Mouse (Mus musculus) E14TG2a.4 (cell line): ENCODE data around the gene Hnrnpdl.

Experiments
- H3K27me3 ChIP-seq: 2 replicates; pipeline ENCODE4 v1.6.1; 2014; ENCODE audit warnings: low read length, control low read depth; ENCODE audit not compliant: insufficient read depth
- H3K36me3 ChIP-seq: 2 replicates; pipeline ENCODE4 v1.6.1; 2014; ENCODE audit warnings: low read length, control low read depth; ENCODE audit not compliant: insufficient read depth
- H3K4me1 ChIP-seq: replicated peaks from 2 replicates; pipeline ENCODE4 v1.6.1; 2014; ENCODE audit warnings: low read depth, low read length, control low read depth
- H3K4me3 ChIP-seq: replicated peaks from 2 replicates; pipeline ENCODE4 v1.5.1; 2014; ENCODE audit warnings: mild to moderate bottlenecking, low read length
- H3K9me3 ChIP-seq: 2 replicates; pipeline ENCODE4 v1.6.1; 2014; ENCODE audit warnings: low read length, control low read depth
- CTCF ChIP-seq: conservative IDR thresholded peaks from 2 replicates; pipeline ENCODE4 v1.5.1; 2014; ENCODE audit warnings: low read length
- NANOG ChIP-seq: IDR thresholded peaks from 2 replicates; pipeline ENCODE4 v1.6.1; 2014; ENCODE audit warnings: borderline replicate concordance, low read length, mixed read lengths
- POU5F1 ChIP-seq: IDR thresholded peaks from 2 replicates; pipeline ENCODE4 v1.6.1; 2014; ENCODE audit warnings: low read length, borderline replicate concordance

Gene Hnrnpdl

DNA sequence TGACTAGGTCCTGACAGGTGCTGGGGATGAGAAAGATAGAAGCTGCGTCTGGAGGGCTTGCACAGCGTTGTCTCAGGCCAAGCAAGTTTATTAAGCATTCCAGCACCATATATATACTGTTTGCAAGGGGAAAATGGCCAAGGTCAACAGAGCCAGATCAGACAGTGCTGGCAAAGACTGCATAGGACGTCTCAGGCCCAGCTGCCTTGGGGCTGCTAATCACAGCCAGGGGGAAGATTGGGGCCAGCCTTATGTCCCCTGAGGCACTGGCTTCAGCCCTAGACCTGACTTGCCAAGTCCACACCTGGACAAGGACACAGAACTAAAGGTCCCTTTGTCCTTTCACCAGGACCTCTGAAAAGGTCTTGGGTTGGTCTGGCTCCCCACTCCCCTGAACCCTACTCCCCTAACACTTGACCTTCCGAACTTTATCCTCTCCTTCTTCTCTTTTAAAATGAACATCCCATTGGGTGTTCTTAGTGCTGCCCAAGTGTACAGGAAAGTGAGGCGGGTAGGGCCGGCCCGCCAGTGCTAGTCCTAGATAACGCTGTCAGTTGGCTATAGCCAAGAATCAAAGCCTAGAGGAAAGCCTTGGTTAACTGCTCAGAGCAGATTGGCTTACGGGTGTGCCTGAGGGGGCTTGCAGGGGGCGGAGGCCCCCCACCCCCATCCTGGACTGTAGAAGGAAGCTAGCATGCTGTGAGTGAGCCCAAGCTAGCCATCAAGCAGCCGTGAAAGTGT is 15.5 kb upstream of the Hnrnpdl start:
- Histone ChIP-seq H3K4me3 (0 out of 2 replicates have a peak overlapping the region, but pooled peaks have one; percentile 10), H3K27me3 (no peaks in the 10 kb centered on the region), H3K4me1 (peaks cover 78% of the 10 kb centered on the region), H3K9me3 (no peaks in the 10 kb centered on the region), H3K36me3 (peaks cover 64% of the 10 kb centered on the region)
- TF ChIP-seq NANOG: no peak
- no peak for TF ChIP-seq CTCF
- TF ChIP-seq POU5F1: no peak

DNA sequence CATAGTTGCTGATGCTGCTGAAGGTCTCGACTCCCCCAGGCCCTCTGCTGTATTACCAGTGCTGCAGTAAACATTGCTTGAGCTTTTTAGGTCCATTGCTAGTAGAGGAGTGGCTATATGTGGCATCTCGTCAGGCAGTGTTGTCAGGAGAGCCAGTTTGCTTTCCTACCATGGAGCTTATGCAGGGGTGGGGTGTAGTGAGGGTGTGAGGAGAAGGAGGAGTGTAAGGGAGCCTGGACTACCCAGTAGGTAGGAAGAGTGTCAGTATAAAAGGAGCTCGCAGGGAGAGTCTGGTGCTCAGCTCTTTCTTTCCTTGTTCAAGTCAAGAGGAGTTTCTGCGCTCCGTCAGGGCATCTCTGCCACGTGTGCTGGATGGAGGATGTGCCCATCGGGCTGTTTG is 13.3 kb upstream of the Hnrnpdl start:
- Histone ChIP-seq H3K27me3 (no peaks in the 10 kb centered on the region), H3K36me3 (peaks cover 62% of the 10 kb centered on the region), H3K4me1 (peaks cover 81% of the 10 kb centered on the region), H3K9me3 (no peaks in the 10 kb centered on the region), H3K4me3 (0 out of 2 replicates have a peak overlapping the region, but pooled peaks have one; percentile 13)
- TF ChIP-seq CTCF (no peak), POU5F1 (no peak), NANOG (no peak)

DNA sequence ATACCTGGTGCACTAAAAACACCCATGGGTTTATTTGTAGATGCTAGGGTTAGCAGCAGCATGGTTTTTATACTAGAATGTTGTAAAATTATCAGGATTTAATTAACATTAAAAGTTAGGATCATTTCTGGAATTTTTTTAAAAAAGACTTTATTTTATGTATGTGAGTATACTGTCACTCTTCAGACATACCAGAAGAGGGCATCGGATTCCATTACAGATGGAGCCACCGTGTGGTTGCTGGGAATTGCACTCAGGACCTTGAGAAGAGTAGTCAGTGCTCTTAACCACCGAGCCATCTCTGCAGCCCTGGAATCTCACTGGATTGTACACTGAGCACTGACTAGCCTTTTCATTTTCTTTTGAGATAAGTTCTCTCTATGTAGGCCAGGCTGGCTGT is 10.4 kb upstream of the Hnrnpdl start:
- no peak for TF ChIP-seq NANOG
- no peak for TF ChIP-seq POU5F1
- no peak for TF ChIP-seq CTCF
- no peaks in the 10 kb centered on the region for H3K27me3 ChIP-seq
- H3K4me1 ChIP-seq: peaks cover 86% of the 10 kb centered on the region
- peak overlapping the region; percentile 65; the same call in 1 of the 2 replicates for H3K4me3 ChIP-seq
- no peaks in the 10 kb centered on the region for H3K9me3 ChIP-seq
- H3K36me3 ChIP-seq: peaks cover 56% of the 10 kb centered on the region

DNA sequence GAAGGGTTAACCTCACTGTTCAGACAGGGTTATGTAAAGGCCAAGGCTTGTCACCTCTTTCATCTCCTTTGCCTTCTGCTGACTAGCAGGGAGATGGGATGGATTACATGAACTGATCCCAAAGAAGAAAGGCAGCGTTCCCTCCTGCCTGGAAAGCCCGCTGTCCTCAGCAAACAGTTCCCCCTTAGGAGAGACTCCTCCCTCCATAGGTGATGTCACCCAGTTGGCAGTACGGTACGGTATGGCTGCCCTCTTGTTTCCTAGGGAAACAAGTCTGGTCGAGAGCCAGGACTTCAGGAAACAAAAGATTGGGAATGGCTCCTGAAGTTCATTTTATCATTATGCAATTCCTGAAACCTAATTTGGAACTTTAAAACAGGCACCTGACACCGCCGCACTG is 8.4 kb upstream of the Hnrnpdl start:
- no peaks in the 10 kb centered on the region for H3K9me3 ChIP-seq
- peaks cover 48% of the 10 kb centered on the region for H3K36me3 ChIP-seq
- peaks cover 84% of the 10 kb centered on the region for H3K4me1 ChIP-seq
- H3K4me3 ChIP-seq: peak overlapping the region; percentile 65
- TF ChIP-seq NANOG (no peak), POU5F1 (no peak), CTCF (no peak)
- no peaks in the 10 kb centered on the region for H3K27me3 ChIP-seq

DNA sequence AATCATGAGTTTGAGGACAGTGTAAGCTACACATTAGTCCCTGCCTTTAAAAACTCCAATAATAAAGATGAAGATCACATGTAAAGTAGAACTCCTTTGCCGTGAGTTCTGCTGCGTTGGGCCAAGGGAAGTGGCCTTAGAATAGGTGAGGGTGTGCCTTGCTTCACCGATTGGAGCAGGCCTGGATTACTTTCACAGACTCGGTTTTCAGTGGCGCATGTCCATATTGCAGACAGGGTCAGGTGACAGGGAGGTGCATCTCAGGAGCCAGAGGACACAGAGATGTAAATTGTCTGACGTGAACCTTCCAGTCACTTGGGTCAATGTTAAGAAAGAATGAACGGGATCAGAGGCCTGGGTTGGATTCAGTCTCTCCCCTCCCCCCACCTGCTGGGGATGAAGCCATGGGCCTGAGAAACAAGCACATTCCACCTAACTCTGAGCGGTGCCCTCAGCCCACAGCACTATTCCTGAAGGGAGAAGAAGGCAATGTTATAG is 7.7 kb upstream of the Hnrnpdl start:
- no peaks in the 10 kb centered on the region for H3K27me3 ChIP-seq
- peaks cover 48% of the 10 kb centered on the region for H3K36me3 ChIP-seq
- TF ChIP-seq NANOG (no peak), CTCF (no peak), POU5F1 (no peak)
- no peaks in the 10 kb centered on the region for H3K9me3 ChIP-seq
- peaks cover 84% of the 10 kb centered on the region for H3K4me1 ChIP-seq
- peak overlapping the region; percentile 65 for H3K4me3 ChIP-seq

DNA sequence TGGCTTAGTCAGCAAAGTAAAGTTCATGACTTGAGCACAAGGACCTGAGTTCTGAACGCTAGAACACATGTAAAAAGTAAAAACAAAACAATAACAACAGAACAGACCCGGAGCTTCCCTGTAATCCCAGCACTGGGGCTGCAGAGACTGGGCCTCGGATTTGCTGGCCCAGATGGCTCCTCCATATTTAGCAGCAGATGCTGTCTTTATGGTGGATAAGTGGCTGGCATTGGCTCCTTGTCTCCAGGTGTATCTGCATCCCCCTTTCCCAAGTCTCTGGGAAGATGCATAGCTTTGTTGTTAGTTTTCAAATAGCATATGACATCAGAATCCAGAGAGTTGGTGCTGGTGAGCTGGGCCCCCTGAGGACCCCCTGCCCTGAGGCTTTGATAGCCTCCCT is 6.6 kb upstream of the Hnrnpdl start:
- H3K9me3 ChIP-seq: no peaks in the 10 kb centered on the region
- no peaks in the 10 kb centered on the region for H3K27me3 ChIP-seq
- H3K4me3 ChIP-seq: peak overlapping the region; percentile 65; the same call in 1 of the 2 replicates
- TF ChIP-seq POU5F1 (no peak), NANOG (no peak), CTCF (no peak)
- H3K4me1 ChIP-seq: peaks cover 91% of the 10 kb centered on the region
- H3K36me3 ChIP-seq: peaks cover 51% of the 10 kb centered on the region

DNA sequence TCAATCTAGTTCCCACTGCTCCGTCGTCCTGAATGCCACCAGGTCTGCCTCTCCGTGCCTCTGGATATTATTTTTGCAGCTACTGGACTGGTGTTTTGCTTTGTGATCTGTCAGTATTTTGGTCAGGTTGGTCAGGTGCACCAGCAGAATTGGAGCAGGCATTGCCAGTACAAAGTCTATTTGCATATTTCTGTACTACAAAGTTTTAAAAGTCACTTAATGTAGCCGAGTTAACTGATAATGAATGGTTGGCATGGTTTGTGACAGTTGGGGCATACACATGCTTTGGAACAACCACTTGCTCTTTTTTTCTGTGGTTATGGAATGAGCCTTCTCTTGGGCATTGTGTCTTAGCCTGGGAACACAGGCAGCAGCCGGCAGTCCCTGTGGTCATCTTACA is 5.2 kb upstream of the Hnrnpdl start:
- H3K4me1 ChIP-seq: peaks cover 77% of the 10 kb centered on the region
- peaks cover 39% of the 10 kb centered on the region for H3K36me3 ChIP-seq
- TF ChIP-seq POU5F1 (no peak), NANOG (no peak), CTCF (no peak)
- H3K27me3 ChIP-seq: no peaks in the 10 kb centered on the region
- peak overlapping the region; percentile 98 for H3K4me3 ChIP-seq
- no peaks in the 10 kb centered on the region for H3K9me3 ChIP-seq

DNA sequence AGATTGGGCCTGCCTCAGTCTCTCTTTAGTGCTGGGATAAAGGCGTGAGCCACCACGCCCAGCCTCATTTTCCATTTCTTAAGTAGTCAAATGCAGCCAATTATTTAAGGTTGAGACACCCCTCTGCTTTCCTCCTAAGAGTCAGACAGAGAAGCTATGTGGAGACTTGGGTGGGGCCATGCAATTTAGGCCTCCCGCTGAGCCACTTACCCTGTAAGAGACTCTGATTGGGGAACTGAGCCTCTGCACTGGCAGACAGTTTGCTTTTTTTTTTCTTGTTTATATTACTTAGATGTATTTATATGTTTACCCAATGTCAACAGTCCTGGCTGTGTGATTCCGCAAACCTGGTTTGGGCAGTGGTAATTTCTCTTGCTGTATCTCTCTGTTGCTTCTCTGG is 4.6 kb upstream of the Hnrnpdl start:
- Histone ChIP-seq H3K4me1 (peaks cover 71% of the 10 kb centered on the region), H3K4me3 (peak overlapping the region; percentile 98), H3K36me3 (peaks cover 33% of the 10 kb centered on the region), H3K9me3 (no peaks in the 10 kb centered on the region), H3K27me3 (no peaks in the 10 kb centered on the region)
- TF ChIP-seq CTCF: no peak
- no peak; the same call in 1 of the 2 replicates for TF ChIP-seq NANOG
- no peak for TF ChIP-seq POU5F1

DNA sequence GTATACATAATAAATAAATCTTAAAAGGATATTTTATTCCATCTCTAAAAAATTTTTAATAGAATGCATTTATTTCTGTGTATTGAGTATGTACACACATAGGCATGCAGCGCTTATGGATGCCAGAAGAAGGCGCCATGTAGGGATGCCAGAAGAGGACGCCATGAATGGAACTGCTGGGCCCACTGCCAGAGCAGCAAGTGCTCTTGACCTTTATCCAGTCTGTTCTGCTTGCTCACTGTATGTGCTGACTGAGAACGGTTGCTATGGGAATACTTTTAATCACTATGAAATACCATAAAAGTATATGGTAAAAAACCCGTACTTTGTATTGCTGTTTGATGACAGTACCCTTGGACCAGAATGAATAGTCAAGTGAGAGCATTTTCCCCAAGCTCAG is 3.9 kb upstream of the Hnrnpdl start:
- peak overlapping the region; percentile 98 for H3K4me3 ChIP-seq
- H3K36me3 ChIP-seq: peaks cover 29% of the 10 kb centered on the region
- no peak for TF ChIP-seq POU5F1
- no peak for TF ChIP-seq NANOG
- TF ChIP-seq CTCF: no peak
- H3K27me3 ChIP-seq: no peaks in the 10 kb centered on the region
- peaks cover 66% of the 10 kb centered on the region for H3K4me1 ChIP-seq
- no peaks in the 10 kb centered on the region for H3K9me3 ChIP-seq
